Mouse (Mus musculus): ENCODE results near the gene Cwc27.

GRCm38 (mm10) chr13:104747032-104747431 is 69.9 kb downstream of the Cwc27 start:
- no peak for TF ChIP-seq CTCF (IDR thresholded peaks at IDR 0.05; ENCODE audit: insufficient read depth, low read depth, low read length)
- no peak for TF ChIP-seq POLR2A (IDR thresholded peaks at IDR 0.05; ENCODE audit: insufficient read depth, low read depth, low read length)
